Mouse (Mus musculus) hindbrain, embryonic 15.5 days (tissue): Measurements from ENCODE around the gene Agps. TPM values are rescaled to one million over a fixed set of nuclear protein-coding genes. Genes with fewer than 3 reads are reported as not detected.

Experiments used
- ATAC-seq: fragments of 200-750 bp; cut with Nextera tagmentation; 2 replicates; pipeline ENCODE4 v1.8.0; 2017; ENCODE audit warnings: low read depth, moderate number of reproducible peaks, moderate TSS enrichment; ENCODE audit not compliant: low FRiP score
- H3K27ac ChIP-seq: fragments of 300-500 bp; sonication (generic); replicated peaks from 2 replicates; pipeline ENCODE4 v1.5.1; 2015; ENCODE audit warnings: mild to moderate bottlenecking, inconsistent platforms
- H3K27me3 ChIP-seq: fragments of 300-500 bp; sonication (generic); 2 replicates; pipeline ENCODE4 v1.6.1; 2015; ENCODE audit warnings: control low read depth, inconsistent platforms
- H3K36me3 ChIP-seq: fragments of 300-500 bp; sonication (generic); 2 replicates; pipeline ENCODE4 v1.6.1; 2015; ENCODE audit warnings: control low read depth, inconsistent platforms
- H3K4me1 ChIP-seq: fragments of 300-500 bp; sonication (generic); replicated peaks from 2 replicates; pipeline ENCODE4 v1.6.1; 2015; ENCODE audit warnings: control low read depth, inconsistent platforms
- H3K4me2 ChIP-seq: fragments of 300-500 bp; sonication (generic); 2 replicates; pipeline ENCODE4 v1.6.1; 2015; ENCODE audit warnings: moderate library complexity, mild to moderate bottlenecking, inconsistent platforms
- H3K4me3 ChIP-seq: fragments of 300-500 bp; sonication (generic); 2 replicates; pipeline ENCODE4 v1.5.1; 2015; ENCODE audit warnings: mild to moderate bottlenecking, inconsistent platforms
- H3K9ac ChIP-seq: fragments of 300-500 bp; sonication (generic); 2 replicates; pipeline ENCODE4 v1.6.1; 2015; ENCODE audit warnings: inconsistent platforms
- H3K9me3 ChIP-seq: fragments of 300-500 bp; sonication (generic); 2 replicates; pipeline ENCODE4 v1.6.1; 2016; ENCODE audit warnings: control low read depth, inconsistent platforms
- WGBS: fragments of 180-500 bp; shearing (Covaris S2); methylation state at CpG from one replicate; pipeline ENCODE4 v1.1.7; 2015; 5-methylcytosine and 5-hydroxymethylcytosine counted together
- polyA plus RNA-seq: library from polyadenylated mRNA; unstranded; fragments of >200 nt; fragmentation: Nextera tagmentation; extraction: Ambion mirVana; gene quantifications from 2 replicates; pipeline ENCODE4 v1.2.1, GENCODE M21; 2015

Gene Agps
- polyA plus RNA-seq, result 28.0 and 28.5 TPM in 2 replicates

GRCm38 (mm10) chr2:75831881-75832633 is at the start of gene Agps:
Gene Agps (plus strand): TSS chr2:75832177.
- peak within 1 kb of the TSS; percentile 79 for H3K4me3 ChIP-seq
- no peaks in the 10 kb centered on the region for H3K9me3 ChIP-seq
- peak within 1 kb of the TSS; percentile 74 for H3K27ac ChIP-seq
- H3K9ac ChIP-seq, result peak within 1 kb of the TSS; percentile 83
- H3K36me3 ChIP-seq, result no peaks in the 10 kb centered on the region
- ATAC-seq, result peak; percentile 94
- H3K27me3 ChIP-seq, result no peaks in the 10 kb centered on the region
- peaks cover 16% of the 10 kb centered on the region for H3K4me1 ChIP-seq
- peak within 1 kb of the TSS; percentile 63 for H3K4me2 ChIP-seq
- WGBS, result under 1% methylated on average over 67 of the region's 86 CpGs

- WGBS, result 17% methylated on average over 6 of the region's 6 CpGs
- H3K27ac ChIP-seq, result no peak overlapping the region
Observed at GRCm38 (mm10) chr2:75786075-75786474, 45.9 kb upstream of the Agps start.

GRCm38 (mm10) chr2:75788511-75788910 is 43.5 kb upstream of the Agps start:
- H3K27me3 ChIP-seq, result no peaks in the 10 kb centered on the region
- no peak overlapping the region for H3K9ac ChIP-seq
- H3K4me3 ChIP-seq, result no peak overlapping the region
- H3K9me3 ChIP-seq, result no peaks in the 10 kb centered on the region
- 79% methylated on average over 3 of the region's 3 CpGs for WGBS
- no peak for ATAC-seq
- H3K27ac ChIP-seq, result no peak overlapping the region
- no peak overlapping the region for H3K4me2 ChIP-seq
- no peaks in the 10 kb centered on the region for H3K4me1 ChIP-seq
- H3K36me3 ChIP-seq, result no peaks in the 10 kb centered on the region

More at GRCm38 (mm10) chr2:75786075-75786474, 45.9 kb upstream of the Agps start:
- no peaks in the 10 kb centered on the region for H3K27me3 ChIP-seq
- no peak overlapping the region for H3K9ac ChIP-seq
- no peak for ATAC-seq
- no peaks in the 10 kb centered on the region for H3K9me3 ChIP-seq
- H3K4me2 ChIP-seq, result no peak overlapping the region
- H3K4me3 ChIP-seq, result no peak overlapping the region
- H3K36me3 ChIP-seq, result no peaks in the 10 kb centered on the region
- H3K4me1 ChIP-seq, result no peaks in the 10 kb centered on the region

GRCm38 (mm10) chr2:75789959-75790523 is 41.9 kb upstream of the Agps start:
- Histone ChIP-seq H3K9me3 (no peaks in the 10 kb centered on the region), H3K27me3 (no peaks in the 10 kb centered on the region), H3K4me2 (no peak overlapping the region), H3K27ac (no peak overlapping the region), H3K4me3 (no peak overlapping the region), H3K9ac (no peak overlapping the region), H3K4me1 (no peaks in the 10 kb centered on the region), H3K36me3 (no peaks in the 10 kb centered on the region)
- WGBS, result 58% methylated on average over 14 of the region's 14 CpGs
- ATAC-seq, result no peak

- Histone ChIP-seq H3K9ac (no peak overlapping the region), H3K27me3 (no peaks in the 10 kb centered on the region), H3K9me3 (no peaks in the 10 kb centered on the region), H3K4me2 (no peak overlapping the region), H3K36me3 (no peaks in the 10 kb centered on the region), H3K4me3 (no peak overlapping the region), H3K27ac (no peak overlapping the region), H3K4me1 (no peaks in the 10 kb centered on the region)
- 89% methylated on average over 18 of the region's 18 CpGs for WGBS
- no peak for ATAC-seq
Observed at GRCm38 (mm10) chr2:75791561-75792308, 40.2 kb upstream of the Agps start.

- Histone ChIP-seq H3K9me3 (no peaks in the 10 kb centered on the region), H3K27me3 (no peaks in the 10 kb centered on the region), H3K4me2 (no peak overlapping the region), H3K4me1 (no peaks in the 10 kb centered on the region), H3K27ac (no peak overlapping the region), H3K9ac (no peak overlapping the region), H3K36me3 (no peaks in the 10 kb centered on the region), H3K4me3 (no peak overlapping the region)
- WGBS, result 71% methylated on average over 12 of the region's 12 CpGs
- ATAC-seq, result no peak
Observed at GRCm38 (mm10) chr2:75792377-75793203, 39.4 kb upstream of the Agps start.

GRCm38 (mm10) chr2:75796181-75796580 is 35.8 kb upstream of the Agps start:
- H3K9me3 ChIP-seq, result no peaks in the 10 kb centered on the region
- no peaks in the 10 kb centered on the region for H3K4me1 ChIP-seq
- H3K4me3 ChIP-seq, result no peak overlapping the region
- no peaks in the 10 kb centered on the region for H3K36me3 ChIP-seq
- no peaks in the 10 kb centered on the region for H3K27me3 ChIP-seq
- no peak overlapping the region for H3K9ac ChIP-seq
- no peak overlapping the region for H3K27ac ChIP-seq
- no peak for ATAC-seq
- WGBS, result 85% methylated on average over 2 of the region's 2 CpGs
- no peak overlapping the region for H3K4me2 ChIP-seq

- Histone ChIP-seq H3K27ac (no peak overlapping the region), H3K4me1 (no peaks in the 10 kb centered on the region), H3K36me3 (no peaks in the 10 kb centered on the region), H3K9me3 (no peaks in the 10 kb centered on the region), H3K4me2 (no peak overlapping the region), H3K9ac (no peak overlapping the region), H3K4me3 (no peak overlapping the region), H3K27me3 (no peaks in the 10 kb centered on the region)
- ATAC-seq, result no peak
- 74% methylated on average over 4 of the region's 4 CpGs for WGBS
Observed at GRCm38 (mm10) chr2:75798434-75798970, 33.5 kb upstream of the Agps start.

- no peak for ATAC-seq
- Histone ChIP-seq H3K27ac (no peak overlapping the region), H3K4me2 (no peak overlapping the region), H3K4me1 (no peaks in the 10 kb centered on the region), H3K9ac (no peak overlapping the region), H3K27me3 (no peaks in the 10 kb centered on the region), H3K36me3 (no peaks in the 10 kb centered on the region), H3K9me3 (no peaks in the 10 kb centered on the region), H3K4me3 (no peak overlapping the region)
- 89% methylated on average over 6 of the region's 6 CpGs for WGBS
Observed at GRCm38 (mm10) chr2:75805767-75806166, 26.2 kb upstream of the Agps start.

GRCm38 (mm10) chr2:75806891-75807290 is 25.1 kb upstream of the Agps start:
- Histone ChIP-seq H3K27ac (no peak overlapping the region), H3K27me3 (no peaks in the 10 kb centered on the region), H3K4me2 (no peak overlapping the region), H3K4me3 (no peak overlapping the region), H3K4me1 (no peaks in the 10 kb centered on the region), H3K9me3 (no peaks in the 10 kb centered on the region), H3K9ac (no peak overlapping the region), H3K36me3 (no peaks in the 10 kb centered on the region)
- 92% methylated on average over 3 of the region's 3 CpGs for WGBS
- ATAC-seq, result no peak

GRCm38 (mm10) chr2:75807460-75807859 is 24.5 kb upstream of the Agps start:
- H3K27ac ChIP-seq, result no peak overlapping the region
- H3K27me3 ChIP-seq, result no peaks in the 10 kb centered on the region
- H3K9me3 ChIP-seq, result no peaks in the 10 kb centered on the region
- H3K4me2 ChIP-seq, result no peak overlapping the region
- no peak overlapping the region for H3K4me3 ChIP-seq
- H3K36me3 ChIP-seq, result no peaks in the 10 kb centered on the region
- H3K4me1 ChIP-seq, result no peaks in the 10 kb centered on the region
- ATAC-seq, result no peak
- WGBS, result 97% methylated on average over 5 of the region's 5 CpGs
- no peak overlapping the region for H3K9ac ChIP-seq
